Mouse (Mus musculus) liver, postnatal 0 days (tissue): ENCODE data around the gene Eif3l. TPM values are rescaled to one million over a fixed set of nuclear protein-coding genes. Genes with fewer than 3 reads are reported as not detected.
"Not testable (repeated sequence)": the region's sequence is repeated elsewhere in the genome, so short reads cannot be mapped to it uniquely, and the experiment has no call there.

Experiments
- ATAC-seq: fragments of 200-750 bp; cut with Nextera tagmentation; 2 replicates; pipeline ENCODE4 v1.8.0; 2017; ENCODE audit warnings: mild to moderate bottlenecking, moderate library complexity
- DNase-seq: peaks from one replicate; pipeline ENCODE4 v3.0.0-alpha.2; 2016
- H3K27ac ChIP-seq: fragments of 300-500 bp; sonication (generic); 2 replicates; pipeline ENCODE4 v1.5.1; 2014; ENCODE audit warnings: antibody characterized with exemption, moderate library complexity, mild to moderate bottlenecking, low read depth
- H3K27me3 ChIP-seq: fragments of 300-500 bp; sonication (generic); 2 replicates; pipeline ENCODE4 v1.6.1; 2014; ENCODE audit warnings: low read length, control low read depth, mixed read lengths; ENCODE audit not compliant: insufficient read depth
- H3K36me3 ChIP-seq: fragments of 300-500 bp; sonication (generic); replicated peaks from 2 replicates; pipeline ENCODE4 v1.6.1; 2014; ENCODE audit warnings: mild to moderate bottlenecking, control low read depth, low read length, moderate library complexity, mixed read lengths; ENCODE audit not compliant: insufficient read depth
- H3K4me1 ChIP-seq: fragments of 300-500 bp; sonication (generic); 2 replicates; pipeline ENCODE4 v1.6.1; 2014; ENCODE audit warnings: antibody characterized with exemption, mild to moderate bottlenecking, control low read depth; ENCODE audit not compliant: insufficient read depth
- H3K4me2 ChIP-seq: fragments of 300-500 bp; sonication (generic); 2 replicates; pipeline ENCODE4 v1.6.1; 2014; ENCODE audit warnings: low read depth, mild to moderate bottlenecking, low read length, moderate library complexity, mixed read lengths
- H3K4me3 ChIP-seq: fragments of 300-500 bp; sonication (generic); 2 replicates; pipeline ENCODE4 v1.5.1; 2014; ENCODE audit warnings: low read depth, low read length
- H3K9ac ChIP-seq: fragments of 300-500 bp; sonication (generic); replicated peaks from 2 replicates; pipeline ENCODE4 v1.6.1; 2014; ENCODE audit warnings: mild to moderate bottlenecking, moderate library complexity
- H3K9me3 ChIP-seq: fragments of 300-500 bp; sonication (generic); 2 replicates; pipeline ENCODE4 v1.6.1; 2016; ENCODE audit warnings: mild to moderate bottlenecking, control low read depth, low read length, mixed read lengths
- CTCF ChIP-seq: sonication (generic); IDR thresholded peaks from 2 replicates; pipeline ENCODE4 v1.5.1; 2016; ENCODE audit warnings: antibody characterized with exemption, low read depth
- EP300 ChIP-seq: IDR thresholded peaks from 2 replicates; pipeline ENCODE4 v1.6.1; 2016; ENCODE audit warnings: antibody characterized with exemption, low read depth, mild to moderate bottlenecking
- WGBS: fragments of 180-500 bp; shearing (Covaris S2); extraction: QIAGEN DNeasy Blood & Tissue Kit; methylation state at CpG from one replicate; pipeline ENCODE4 v1.1.7; 2014; ENCODE audit not compliant: insufficient replicate concordance; 5-methylcytosine and 5-hydroxymethylcytosine counted together
- polyA plus RNA-seq: library from polyadenylated mRNA; unstranded; fragments of >200 nt; fragmentation: Nextera tagmentation; extraction: Ambion mirVana; gene quantifications from 2 replicates; pipeline ENCODE4 v1.2.1, GENCODE M21; 2015

The Eif3l gene
- polyA plus RNA-seq, 1 experiment from 2014 or later, result 76.4 TPM

GRCm38 (mm10) chr15:79028823-79029484, 46.0 kb upstream of the Eif3l start:
- peaks cover 25% of the 10 kb centered on the region for H3K4me1 ChIP-seq
- peak overlapping the region; percentile 89 for H3K9ac ChIP-seq
- no peaks in the 10 kb centered on the region for H3K9me3 ChIP-seq
- no peaks in the 10 kb centered on the region for H3K36me3 ChIP-seq
- peak overlapping the region; percentile 94 for H3K27ac ChIP-seq
- TF ChIP-seq EP300, result no peak
- TF ChIP-seq CTCF, result no peak
- WGBS, result 26% methylated on average over 16 of the region's 16 CpGs
- peak overlapping the region; percentile 64 for H3K4me3 ChIP-seq
- DNase-seq (no peak), ATAC-seq (no peak)
- H3K4me2 ChIP-seq, result peak overlapping the region; percentile 77
- peaks cover 25% of the 10 kb centered on the region for H3K27me3 ChIP-seq

- ATAC-seq, result no peak
- no peak for DNase-seq
- TF ChIP-seq EP300, result no peak
- TF ChIP-seq CTCF, result no peak
- WGBS, result 10% methylated on average over 11 of the region's 11 CpGs
- H3K27ac ChIP-seq, result peak overlapping the region; percentile 94
- H3K27me3 ChIP-seq, result peaks cover 25% of the 10 kb centered on the region
- H3K9me3 ChIP-seq, result no peaks in the 10 kb centered on the region
- peaks cover 25% of the 10 kb centered on the region for H3K4me1 ChIP-seq
- peak overlapping the region; percentile 64 for H3K4me3 ChIP-seq
- no peaks in the 10 kb centered on the region; the same call in 1 of the 2 replicates for H3K36me3 ChIP-seq
- peak overlapping the region; percentile 89 for H3K9ac ChIP-seq
- H3K4me2 ChIP-seq, result peak overlapping the region; percentile 77
Observed at GRCm38 (mm10) chr15:79029519-79030241, 45.3 kb upstream of the Eif3l start.

GRCm38 (mm10) chr15:79030551-79031435, 44.2 kb upstream of the Eif3l start:
- Histone ChIP-seq H3K9me3 (no peaks in the 10 kb centered on the region), H3K27ac (peak overlapping the region; percentile 94), H3K4me1 (peaks cover 23% of the 10 kb centered on the region), H3K27me3 (peaks cover 25% of the 10 kb centered on the region), H3K9ac (peak overlapping the region; percentile 89), H3K4me2 (peak overlapping the region; percentile 77), H3K4me3 (peak overlapping the region; percentile 64), H3K36me3 (no peaks in the 10 kb centered on the region; the same call in 1 of the 2 replicates)
- peak; percentile 77 for ATAC-seq
- TF ChIP-seq EP300 (peak; percentile 34; the same call in 1 of the 2 replicates), CTCF (no peak)
- DNase-seq, result peak; percentile 89
- 3% methylated on average over 48 of the region's 52 CpGs for whole genome bisulfite sequencing

- H3K4me3 ChIP-seq, H3K4me2 ChIP-seq, H3K36me3 ChIP-seq, H3K27ac ChIP-seq, ATAC-seq, H3K9me3 ChIP-seq, DNase-seq, H3K9ac ChIP-seq: not testable (repeated sequence)
- WGBS, result 77% methylated on average over 5 of the region's 5 CpGs
- Histone ChIP-seq H3K27me3 (peaks cover 24% of the 10 kb centered on the region), H3K4me1 (peaks cover 20% of the 10 kb centered on the region; the same call in 1 of the 2 replicates)
Observed at GRCm38 (mm10) chr15:79031908-79032307, 43.1 kb upstream of the Eif3l start.

- H3K9ac ChIP-seq, result no peak overlapping the region
- H3K36me3 ChIP-seq, result no peaks in the 10 kb centered on the region; the same call in 1 of the 2 replicates
- peaks cover 23% of the 10 kb centered on the region for H3K27me3 ChIP-seq
- peaks cover 29% of the 10 kb centered on the region for H3K4me1 ChIP-seq
- ATAC-seq (no peak), DNase-seq (peak; percentile 85)
- no peak for TF ChIP-seq EP300
- TF ChIP-seq CTCF, result peak; percentile 95
- H3K27ac ChIP-seq, result no peak overlapping the region
- WGBS, result 9% methylated on average over 14 of the region's 14 CpGs
- peak overlapping the region; percentile 55 for H3K4me2 ChIP-seq
- H3K4me3 ChIP-seq, result no peak overlapping the region
- H3K9me3 ChIP-seq, result no peaks in the 10 kb centered on the region
Observed at GRCm38 (mm10) chr15:79037913-79038328, 37.1 kb upstream of the Eif3l start.
